Mouse (Mus musculus) MEL (cell line): ENCODE data around the gene Arid5a. TPM values are rescaled to one million over a fixed set of nuclear protein-coding genes. Genes with fewer than 3 reads are reported as not detected.
A peak's percentile ranks its signal among the peaks of the same experiment; 100 is the strongest.

Experiments
- DNase-seq: peaks from one replicate; pipeline ENCODE4 v3.0.0; 2011; ENCODE audit warnings: low read depth, low spot score
- H3K27ac ChIP-seq: 2 replicates; pipeline ENCODE4 v1.5.1; 2012; ENCODE audit warnings: low read depth, mild to moderate bottlenecking, control low read depth, low read length, moderate library complexity; ENCODE audit not compliant: control insufficient read depth
- H3K27me3 ChIP-seq, 2 experiments: fragments of 150-350 bp in 1 of 2; sonication (generic) in 1 of 2; 2 replicates each; pipeline ENCODE4 v1.6.1; 2012; ENCODE audit warnings: low read length in 2 of 2, mild to moderate bottlenecking in 2 of 2, improper control_type of control experiment in 1 of 2, moderate library complexity in 1 of 2; ENCODE audit not compliant: insufficient read depth in 2 of 2, control insufficient read depth in 1 of 2
- H3K36me3 ChIP-seq, 2 experiments: 2 replicates each; pipeline ENCODE4 v1.6.1; 2012 to 2014; ENCODE audit warnings: low read length in 2 of 2, improper control_type of control experiment in 1 of 2, inconsistent platforms in 1 of 2, mild to moderate bottlenecking in 1 of 2; ENCODE audit not compliant: insufficient read depth in 2 of 2, control insufficient read depth in 1 of 2
- H3K4me1 ChIP-seq, 2 experiments: fragments of 150-350 bp in 1 of 2; sonication (generic) in 1 of 2; 2 replicates each; pipeline ENCODE4 v1.6.1; 2012; ENCODE audit warnings: low read length in 2 of 2, improper control_type of control experiment in 1 of 2, mild to moderate bottlenecking in 1 of 2; ENCODE audit not compliant: insufficient read depth in 2 of 2, control insufficient read depth in 1 of 2
- H3K4me3 ChIP-seq, 2 experiments: fragments of 150-350 bp in 1 of 2; sonication (generic) in 1 of 2; 2 replicates each; pipeline ENCODE4 v1.5.1; 2012; ENCODE audit warnings: low read depth in 2 of 2, low read length in 2 of 2, mild to moderate bottlenecking in 2 of 2, moderate library complexity in 2 of 2, control low read depth in 1 of 2, improper control_type of control experiment in 1 of 2; ENCODE audit not compliant: control insufficient read depth in 1 of 2, insufficient read depth in 1 of 2
- H3K79me2 ChIP-seq: 2 replicates; pipeline ENCODE4 v1.6.1; 2012; ENCODE audit warnings: mild to moderate bottlenecking, low read length, moderate library complexity; ENCODE audit not compliant: control insufficient read depth, poor library complexity, insufficient read depth
- H3K9ac ChIP-seq: 2 replicates; pipeline ENCODE4 v1.6.1; 2012; ENCODE audit warnings: low read depth, mild to moderate bottlenecking, control low read depth, low read length, moderate library complexity; ENCODE audit not compliant: control insufficient read depth, poor library complexity, severe bottlenecking
- H3K9me3 ChIP-seq: fragments of 150-350 bp; sonication (generic); replicated peaks from 2 replicates; pipeline ENCODE4 v1.6.1; 2012; ENCODE audit warnings: mild to moderate bottlenecking, low read length, improper control_type of control experiment, moderate library complexity; ENCODE audit not compliant: insufficient read depth
- BHLHE40 ChIP-seq: IDR thresholded peaks from 2 replicates; pipeline ENCODE4 v1.6.1; 2012; ENCODE audit warnings: low read depth, mild to moderate bottlenecking, inconsistent platforms, low read length, improper control_type of control experiment, borderline replicate concordance
- CHD1 ChIP-seq: IDR thresholded peaks from 2 replicates; pipeline ENCODE4 v1.6.1; 2012; ENCODE audit warnings: low read depth, mild to moderate bottlenecking, inconsistent platforms, low read length, improper control_type of control experiment
- CHD2 ChIP-seq: IDR thresholded peaks from 2 replicates; pipeline ENCODE4 v1.6.1; 2011; ENCODE audit warnings: low read length, improper control_type of control experiment
- CTCF ChIP-seq, 3 experiments: IDR thresholded peaks in 2 of 3; conservative IDR thresholded peaks in 1 of 3; 2 replicates each; pipeline ENCODE4 v1.5.1; 2011 to 2012; ENCODE audit warnings: low read length in 3 of 3, low read depth in 2 of 3, mild to moderate bottlenecking in 2 of 3, improper control_type of control experiment in 1 of 3, inconsistent platforms in 1 of 3, mixed read lengths in 1 of 3, moderate library complexity in 1 of 3; ENCODE audit not compliant: control insufficient read depth in 1 of 3, insufficient read depth in 1 of 3, poor library complexity in 1 of 3, severe bottlenecking in 1 of 3
- E2F4 ChIP-seq: IDR thresholded peaks from 2 replicates; pipeline ENCODE4 v1.6.1; 2011; ENCODE audit warnings: low read depth, low read length, improper control_type of control experiment, borderline replicate concordance
- EP300 ChIP-seq, 2 experiments: IDR thresholded peaks; 2 replicates each; pipeline ENCODE4 v1.6.1; 2011; ENCODE audit warnings: improper control_type of control experiment in 2 of 2, low read length in 2 of 2, low read depth in 1 of 2, mild to moderate bottlenecking in 1 of 2
- ETS1 ChIP-seq: IDR thresholded peaks from 2 replicates; pipeline ENCODE4 v1.6.1; 2012; ENCODE audit warnings: low read depth, mild to moderate bottlenecking, inconsistent platforms, low read length, improper control_type of control experiment, moderate library complexity
- GATA1 ChIP-seq: IDR thresholded peaks from 2 replicates; pipeline ENCODE4 v1.6.1; 2011; ENCODE audit warnings: low read depth, low read length, improper control_type of control experiment
- HCFC1 ChIP-seq: IDR thresholded peaks from 2 replicates; pipeline ENCODE4 v1.6.1; 2012; ENCODE audit warnings: low read depth, mild to moderate bottlenecking, inconsistent platforms, low read length, improper control_type of control experiment, moderate library complexity
- JUND ChIP-seq: IDR thresholded peaks from 2 replicates; pipeline ENCODE4 v1.6.1; 2011; ENCODE audit warnings: low read depth, mild to moderate bottlenecking, improper control_type of control experiment, low read length
- MAFK ChIP-seq: IDR thresholded peaks from 2 replicates; pipeline ENCODE4 v1.6.1; 2011; ENCODE audit warnings: low read depth, mild to moderate bottlenecking, low read length, improper control_type of control experiment, borderline replicate concordance
- MAX ChIP-seq: IDR thresholded peaks from 2 replicates; pipeline ENCODE4 v1.6.1; 2011; ENCODE audit warnings: low read length, improper control_type of control experiment
- MAZ ChIP-seq: IDR thresholded peaks from 2 replicates; pipeline ENCODE4 v1.6.1; 2012; ENCODE audit warnings: low read depth, mild to moderate bottlenecking, inconsistent platforms, low read length, improper control_type of control experiment
- MEF2A ChIP-seq: IDR thresholded peaks from 2 replicates; pipeline ENCODE4 v1.6.1; 2014; ENCODE audit warnings: low read depth, mild to moderate bottlenecking, inconsistent platforms, low read length, improper control_type of control experiment; ENCODE audit not compliant: poor library complexity, insufficient replicate concordance, severe bottlenecking; ENCODE audit errors: extremely low read depth
- MXI1 ChIP-seq: IDR thresholded peaks from 2 replicates; pipeline ENCODE4 v1.6.1; 2011; ENCODE audit warnings: mild to moderate bottlenecking, low read depth, low read length, improper control_type of control experiment
- MYB ChIP-seq: IDR thresholded peaks from 2 replicates; pipeline ENCODE4 v1.6.1; 2011; ENCODE audit warnings: mild to moderate bottlenecking, low read depth, low read length, improper control_type of control experiment
- MYC ChIP-seq: IDR thresholded peaks from 2 replicates; pipeline ENCODE4 v1.6.1; 2011; ENCODE audit warnings: low read depth, mild to moderate bottlenecking, low read length, improper control_type of control experiment, moderate library complexity
- NELFE ChIP-seq: IDR thresholded peaks from 2 replicates; pipeline ENCODE4 v1.6.1; 2011; ENCODE audit warnings: low read depth, low read length, improper control_type of control experiment
- NRF1 ChIP-seq: IDR thresholded peaks from 2 replicates; pipeline ENCODE4 v1.6.1; 2014; ENCODE audit warnings: low read depth, mild to moderate bottlenecking, inconsistent platforms, low read length, improper control_type of control experiment, moderate library complexity; ENCODE audit not compliant: poor library complexity, insufficient read depth, severe bottlenecking
- POLR2A ChIP-seq, 2 experiments: IDR thresholded peaks; 2 replicates each; pipeline ENCODE4 v1.6.1; 2011 to 2012; ENCODE audit warnings: low read length in 2 of 2, mild to moderate bottlenecking in 2 of 2, control low read depth in 1 of 2, improper control_type of control experiment in 1 of 2, low read depth in 1 of 2, moderate library complexity in 1 of 2; ENCODE audit not compliant: control insufficient read depth in 1 of 2, insufficient read depth in 1 of 2, poor library complexity in 1 of 2
- POLR2AphosphoS2 ChIP-seq: IDR thresholded peaks from 2 replicates; pipeline ENCODE4 v1.6.1; 2011; ENCODE audit warnings: low read length, improper control_type of control experiment
- RAD21 ChIP-seq: IDR thresholded peaks from 2 replicates; pipeline ENCODE4 v1.6.1; 2011; ENCODE audit warnings: mild to moderate bottlenecking, low read depth, low read length, improper control_type of control experiment
- RCOR1 ChIP-seq: IDR thresholded peaks from 2 replicates; pipeline ENCODE4 v1.6.1; 2012; ENCODE audit warnings: low read depth, mild to moderate bottlenecking, inconsistent platforms, low read length, improper control_type of control experiment
- SIN3A ChIP-seq: IDR thresholded peaks from 2 replicates; pipeline ENCODE4 v1.6.1; 2012; ENCODE audit warnings: low read length, improper control_type of control experiment, inconsistent platforms
- SMC3 ChIP-seq: IDR thresholded peaks from 2 replicates; pipeline ENCODE4 v1.6.1; 2011; ENCODE audit warnings: low read depth, low read length, improper control_type of control experiment
- TAL1 ChIP-seq: IDR thresholded peaks from 2 replicates; pipeline ENCODE4 v1.6.1; 2012; ENCODE audit warnings: mild to moderate bottlenecking, inconsistent platforms, low read length, moderate library complexity, mixed read lengths
- TBP ChIP-seq: IDR thresholded peaks from 2 replicates; pipeline ENCODE4 v1.8.0; 2011; ENCODE audit warnings: low read depth, low read length, improper control_type of control experiment
- TCF12 ChIP-seq: IDR thresholded peaks from 2 replicates; pipeline ENCODE4 v1.6.1; 2014; ENCODE audit warnings: low read depth, mild to moderate bottlenecking, inconsistent platforms, low read length, improper control_type of control experiment, moderate library complexity
- UBTF ChIP-seq: IDR thresholded peaks from 2 replicates; pipeline ENCODE4 v1.6.1; 2012; ENCODE audit warnings: low read depth, mild to moderate bottlenecking, inconsistent platforms, low read length, improper control_type of control experiment, moderate library complexity, borderline replicate concordance; ENCODE audit not compliant: insufficient read depth
- USF1 ChIP-seq: IDR thresholded peaks from 2 replicates; pipeline ENCODE4 v1.6.1; 2014; ENCODE audit warnings: low read depth, mild to moderate bottlenecking, inconsistent platforms, low read length, improper control_type of control experiment, moderate library complexity
- USF2 ChIP-seq, 2 experiments: IDR thresholded peaks; 2 replicates each; pipeline ENCODE4 v1.6.1; 2011 to 2012; ENCODE audit warnings: improper control_type of control experiment in 2 of 2, low read length in 2 of 2, borderline replicate concordance in 1 of 2, inconsistent platforms in 1 of 2, low read depth in 1 of 2, mild to moderate bottlenecking in 1 of 2; ENCODE audit not compliant: insufficient read depth in 1 of 2
- ZKSCAN1 ChIP-seq: IDR thresholded peaks from 2 replicates; pipeline ENCODE4 v1.6.1; 2012; ENCODE audit warnings: low read depth, mild to moderate bottlenecking, inconsistent platforms, low read length, improper control_type of control experiment, moderate library complexity
- ZMIZ1 ChIP-seq: IDR thresholded peaks from 2 replicates; pipeline ENCODE4 v1.6.1; 2012; ENCODE audit warnings: low read depth, mild to moderate bottlenecking, inconsistent platforms, low read length, improper control_type of control experiment, moderate library complexity
- ZNF384 ChIP-seq: IDR thresholded peaks from 2 replicates; pipeline ENCODE4 v1.6.1; 2012; ENCODE audit warnings: low read depth, mild to moderate bottlenecking, inconsistent platforms, low read length, improper control_type of control experiment
- polyA plus RNA-seq, 2 experiments: library from polyadenylated mRNA; stranded (reverse) in 1 of 2; unstranded in 1 of 2; fragments of >175 nt in 1 of 2; fragments of >200 nt in 1 of 2; gene quantifications; 2 replicates each; pipeline versions ENCODE4 v1.2.1 to v1.2.4; 2012; ENCODE audit warnings: low replicate concordance in 2 of 2, low read depth in 1 of 2; ENCODE audit not compliant: insufficient read length in 2 of 2, insufficient read depth in 1 of 2, missing spikeins in 1 of 2
- total RNA-seq: library from RNA; depleted of rRNA; stranded (reverse); fragments of 300-350 nt; gene quantifications from 2 replicates; pipeline ENCODE4 v1.2.3, GENCODE M21; 2012; rRNA removed

Arid5a gene
- total RNA-seq (4.2 and 6.4 TPM in 2 replicates), polyA plus RNA-seq (1 to 10 TPM in 1 of 2 experiments, not detected in 1; 9.0 TPM)

- DNase-seq, result peak; percentile 97
- H3K27ac ChIP-seq, result peak within 1 kb of the TSS; percentile 92
- peaks cover 0 to 5% of the 10 kb centered on the region in 2 experiments; a peak in 2 of 4 replicates for H3K36me3 ChIP-seq
- H3K4me1 ChIP-seq, result peaks cover 0 to 14% of the 10 kb centered on the region in 2 experiments; a peak in 3 of 4 replicates
- H3K79me2 ChIP-seq, result no peaks in the 10 kb centered on the region; the same call in 1 of the 2 replicates
- H3K9ac ChIP-seq, result peak within 1 kb of the TSS; percentile 73
- H3K9me3 ChIP-seq, result no peaks in the 10 kb centered on the region
- peak within 1 kb of the TSS; percentile 70 to 82 for H3K4me3 ChIP-seq
- H3K27me3 ChIP-seq, result no peaks in the 10 kb centered on the region
- TF ChIP-seq TAL1 (peak; percentile 79), BHLHE40 (peak; percentile 84), MAFK (peak; percentile 69; the same call in 1 of the 2 replicates), E2F4 (no peak), RAD21 (no peak), SMC3 (no peak), HCFC1 (peak; percentile 98), MYB (0 out of 2 replicates have a peak, but pooled peaks have one; percentile 25), JUND (no peak), USF2 (IDR thresholded peaks at IDR 0.05; ENCODE audit: borderline replicate concordance in 1 of 2, insufficient read depth in 1 of 2, low read depth in 1 of 2, low read length in 2 of 2) (no peak), ZMIZ1 (peak; percentile 98), TBP (peak; percentile 81), EP300 (IDR thresholded peaks at IDR 0.05; ENCODE audit: low read depth in 1 of 2, low read length in 2 of 2) (peak; percentile 24 to 75; a peak in 2 of 4 replicates), POLR2A (IDR thresholded peaks at IDR 0.05; ENCODE audit: control insufficient read depth in 1 of 2, insufficient read depth in 1 of 2, low read depth in 1 of 2, low read length in 2 of 2, poor library complexity in 1 of 2) (peak; percentile 100), SIN3A (peak; percentile 86; the same call in 1 of the 2 replicates), MYC (0 out of 2 replicates have a peak, but pooled peaks have one; percentile 63), CHD2 (no peak), MXI1 (peak; percentile 54), NRF1 (peak; percentile 45; the same call in 1 of the 2 replicates), GATA1 (0 out of 2 replicates have a peak, but pooled peaks have one; percentile 24), ZNF384 (no peak), UBTF (no peak), TCF12 (peak; percentile 53; the same call in 1 of the 2 replicates), NELFE (peak; percentile 99), USF1 (no peak), MEF2A (no peak), CHD1 (no peak), ETS1 (peak; percentile 89), CTCF (IDR thresholded peaks at IDR 0.05 in 2 of 3, conservative IDR thresholded peaks at IDR 0.05 in 1 of 3; ENCODE audit: control insufficient read depth in 1 of 3, insufficient read depth in 1 of 3, low read depth in 2 of 3, low read length in 3 of 3, poor library complexity in 1 of 3, severe bottlenecking in 1 of 3) (no peak), MAZ (peak; percentile 44; the same call in 1 of the 2 replicates), POLR2AphosphoS2 (peak; percentile 95), RCOR1 (peak; percentile 97), ZKSCAN1 (no peak), MAX (0 out of 2 replicates have a peak, but pooled peaks have one; percentile 45)
These were observed at the start of gene Arid5a for GRCm38 (mm10) chr1:36307495-36308280. TSS of gene Arid5a (plus strand) at chr1:36307733.
